Mouse (Mus musculus) spleen, adult 2 months (tissue): ENCODE results near the gene Gm42878. TPM values are rescaled to one million over a fixed set of nuclear protein-coding genes. Genes with fewer than 3 reads are reported as not detected.

Source experiments
- DNase-seq, 2 experiments: peaks; one replicate each; pipeline versions ENCODE4 v3.0.0 to v3.0.0-alpha.2; 2012 to 2021; ENCODE audit warnings: low spot score in 2 of 2, low read depth in 1 of 2
- H3K27ac ChIP-seq: fragments of 200-500 bp; 2 replicates; pipeline ENCODE4 v1.5.1; 2012; ENCODE audit warnings: low read length, inconsistent platforms; ENCODE audit not compliant: insufficient read depth
- H3K27me3 ChIP-seq: fragments of 200-500 bp; 2 replicates; pipeline ENCODE4 v1.6.1; 2012; ENCODE audit warnings: mild to moderate bottlenecking, moderate library complexity, low read length, inconsistent platforms; ENCODE audit not compliant: control insufficient read depth, insufficient read depth
- H3K36me3 ChIP-seq: fragments of 200-500 bp; 2 replicates; pipeline ENCODE4 v1.6.1; 2012; ENCODE audit warnings: mild to moderate bottlenecking, low read length, inconsistent platforms; ENCODE audit not compliant: control insufficient read depth, insufficient read depth
- H3K4me1 ChIP-seq: fragments of 200-500 bp; 2 replicates; pipeline ENCODE4 v1.6.1; 2011; ENCODE audit warnings: inconsistent platforms; ENCODE audit not compliant: control insufficient read depth, insufficient read depth, insufficient read length
- H3K4me3 ChIP-seq: fragments of 200-500 bp; 2 replicates; pipeline ENCODE4 v1.5.1; 2011; ENCODE audit warnings: mild to moderate bottlenecking, inconsistent platforms; ENCODE audit not compliant: insufficient read depth, insufficient read length; ENCODE audit errors: extremely low read depth
- CTCF ChIP-seq: fragments of 200-500 bp; IDR thresholded peaks from 2 replicates; pipeline ENCODE4 v1.5.1; 2011; ENCODE audit warnings: mild to moderate bottlenecking, inconsistent platforms; ENCODE audit not compliant: insufficient read depth, insufficient read length, insufficient replicate concordance; ENCODE audit errors: extremely low read depth
- POLR2A ChIP-seq: fragments of 200-500 bp; IDR thresholded peaks from 2 replicates; pipeline ENCODE4 v1.6.1; 2011; ENCODE audit warnings: low read depth, low read length, inconsistent platforms
- WGBS: fragments of 180-500 bp; shearing (Covaris S2); methylation state at CpG from one replicate; pipeline ENCODE4 v1.1.7; 2018; 5-methylcytosine and 5-hydroxymethylcytosine counted together
- polyA plus RNA-seq: library from polyadenylated mRNA; depleted of rRNA; stranded (reverse); fragments of >200 nt; gene quantifications from 2 replicates; pipeline ENCODE4 v1.2.3, GENCODE M21; 2012

Gm42878 gene
- polyA plus RNA-seq, 1 experiment: not detected

DNA sequence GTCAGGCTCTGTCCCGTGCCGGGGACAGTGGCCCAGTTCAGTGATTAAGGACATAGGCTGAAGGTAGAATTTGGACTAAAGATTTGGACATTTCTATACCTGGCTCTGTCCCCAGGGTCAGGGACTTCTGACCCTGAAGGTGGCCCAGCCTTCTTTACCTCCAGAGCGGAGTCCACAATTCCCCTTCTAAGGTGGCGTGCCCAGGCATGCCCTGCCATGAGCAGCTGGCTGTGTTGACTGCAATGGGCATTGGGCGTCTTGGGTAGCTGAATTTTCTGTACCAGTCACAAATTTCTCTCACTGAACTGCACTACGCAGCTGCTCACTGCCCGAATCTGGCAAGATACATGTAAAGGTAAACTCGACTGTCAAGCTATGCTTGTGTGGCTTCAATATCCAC is 36.7 kb upstream of the Gm42878 start:
- no peak overlapping the region for H3K4me3 ChIP-seq
- WGBS: 91% methylated on average over 8 of the region's 8 CpGs
- H3K4me1 ChIP-seq: peaks cover 12% of the 10 kb centered on the region; the same call in 1 of the 2 replicates
- peaks cover 12% of the 10 kb centered on the region for H3K36me3 ChIP-seq
- no peak overlapping the region for H3K27ac ChIP-seq
- DNase-seq: no peak
- H3K27me3 ChIP-seq: no peaks in the 10 kb centered on the region
- TF ChIP-seq POLR2A: no peak
- no peak for TF ChIP-seq CTCF

DNA sequence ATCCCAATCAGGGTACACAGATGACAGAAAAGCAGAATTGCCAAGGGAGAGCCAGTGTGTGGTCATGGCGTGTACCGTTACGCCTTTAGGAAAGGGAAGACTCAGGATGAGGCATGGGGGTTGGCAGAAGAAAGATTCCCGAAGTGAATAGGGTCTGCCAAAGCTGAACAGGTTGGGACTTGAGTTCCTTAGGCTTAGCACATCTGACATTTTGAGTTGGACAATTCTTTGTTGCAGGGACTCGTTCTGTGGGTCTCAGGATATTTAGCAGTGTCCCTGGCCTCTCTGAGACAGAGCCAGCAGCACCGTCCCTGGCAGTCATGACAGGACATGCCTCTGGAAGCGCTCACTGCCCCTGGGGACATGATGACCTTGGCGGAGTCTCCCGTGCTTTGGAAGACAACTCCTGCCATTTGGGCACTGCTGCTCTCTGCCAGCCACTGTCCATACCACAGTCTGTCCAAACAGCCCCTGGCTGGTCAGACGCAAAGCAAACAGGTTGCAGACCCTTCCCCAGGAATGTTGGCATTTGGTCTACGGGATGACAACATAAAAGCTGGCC is 31.7 kb upstream of the Gm42878 start:
- Histone ChIP-seq H3K27ac (no peak overlapping the region), H3K36me3 (peaks cover 45% of the 10 kb centered on the region), H3K4me1 (no peaks in the 10 kb centered on the region), H3K4me3 (no peak overlapping the region), H3K27me3 (no peaks in the 10 kb centered on the region)
- 95% methylated on average over 11 of the region's 11 CpGs for WGBS
- no peak for DNase-seq
- TF ChIP-seq POLR2A: no peak
- no peak for TF ChIP-seq CTCF

GRCm38 (mm10) chr5:121575867-121576266 is 30.6 kb upstream of the Gm42878 start:
- Histone ChIP-seq H3K27ac (no peak overlapping the region), H3K4me3 (no peak overlapping the region), H3K36me3 (peaks cover 55% of the 10 kb centered on the region), H3K27me3 (no peaks in the 10 kb centered on the region), H3K4me1 (no peaks in the 10 kb centered on the region)
- TF ChIP-seq CTCF: no peak
- no peak for TF ChIP-seq POLR2A
- 96% methylated on average over 11 of the region's 11 CpGs for WGBS
- DNase-seq: no peak

DNA sequence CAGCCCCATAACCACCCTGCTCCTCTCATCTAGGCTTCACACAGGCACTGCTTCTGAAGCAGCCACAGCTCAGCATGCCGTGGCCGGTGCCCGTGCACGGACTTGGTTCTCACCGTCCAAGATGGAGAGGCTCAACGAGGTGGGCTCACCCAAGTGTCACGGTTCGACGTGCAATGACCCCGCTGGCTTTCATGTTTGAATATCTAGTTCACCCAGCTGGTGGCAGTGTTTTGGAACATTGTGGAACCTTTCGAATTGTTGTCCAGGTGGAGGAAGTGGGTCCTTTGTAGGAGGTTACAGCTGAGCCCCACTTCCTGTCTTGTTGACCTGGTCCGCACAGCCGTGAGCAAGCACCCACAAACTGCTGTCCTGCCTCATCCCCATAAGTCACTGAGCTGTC is 28.9 kb upstream of the Gm42878 start:
- H3K4me1 ChIP-seq: no peaks in the 10 kb centered on the region
- no peak overlapping the region for H3K27ac ChIP-seq
- H3K36me3 ChIP-seq: peaks cover 57% of the 10 kb centered on the region
- WGBS: 65% methylated on average over 13 of the region's 13 CpGs
- no peak overlapping the region for H3K4me3 ChIP-seq
- H3K27me3 ChIP-seq: no peaks in the 10 kb centered on the region
- TF ChIP-seq POLR2A (no peak), CTCF (no peak)
- peak in 1 of 2 experiments; percentile 35 for DNase-seq

GRCm38 (mm10) chr5:121570787-121571186 is 25.5 kb upstream of the Gm42878 start:
- no peaks in the 10 kb centered on the region for H3K27me3 ChIP-seq
- no peak for DNase-seq
- no peak for TF ChIP-seq CTCF
- no peak for TF ChIP-seq POLR2A
- H3K27ac ChIP-seq: no peak overlapping the region
- H3K36me3 ChIP-seq: peaks cover 47% of the 10 kb centered on the region
- H3K4me3 ChIP-seq: no peak overlapping the region
- H3K4me1 ChIP-seq: no peaks in the 10 kb centered on the region
- 93% methylated on average over 1 of the region's 1 CpGs for WGBS

DNA sequence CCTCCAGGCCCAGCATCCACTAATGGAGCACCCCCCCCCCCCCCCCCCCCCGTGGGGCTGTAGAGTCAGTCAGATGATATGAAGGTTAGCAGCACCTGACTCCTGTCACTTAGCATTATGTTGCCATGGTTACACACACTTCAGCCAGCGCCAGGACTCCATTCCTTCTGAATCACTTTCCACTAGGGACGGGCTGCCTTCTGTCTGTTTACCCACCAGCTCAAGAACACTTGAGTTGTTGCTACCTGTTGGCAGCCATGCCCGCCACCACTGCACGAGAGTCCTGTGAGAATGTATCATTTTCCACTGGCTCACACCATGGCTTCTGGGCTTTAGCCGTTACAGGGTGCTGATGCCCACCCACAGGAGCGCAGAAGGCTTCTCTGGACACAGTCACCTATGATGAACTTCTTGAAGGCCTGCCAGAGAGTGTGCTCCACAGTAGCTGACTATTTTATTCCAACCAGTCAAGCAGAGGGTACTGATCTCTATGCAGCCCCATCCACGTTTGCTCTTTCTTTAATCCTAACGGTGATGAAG is 24.7 kb upstream of the Gm42878 start:
- DNase-seq: no peak
- no peak overlapping the region for H3K27ac ChIP-seq
- no peaks in the 10 kb centered on the region for H3K27me3 ChIP-seq
- no peak for TF ChIP-seq POLR2A
- TF ChIP-seq CTCF: no peak
- peaks cover 41% of the 10 kb centered on the region for H3K36me3 ChIP-seq
- WGBS: 87% methylated on average over 9 of the region's 9 CpGs
- H3K4me3 ChIP-seq: no peak overlapping the region
- H3K4me1 ChIP-seq: no peaks in the 10 kb centered on the region

DNA sequence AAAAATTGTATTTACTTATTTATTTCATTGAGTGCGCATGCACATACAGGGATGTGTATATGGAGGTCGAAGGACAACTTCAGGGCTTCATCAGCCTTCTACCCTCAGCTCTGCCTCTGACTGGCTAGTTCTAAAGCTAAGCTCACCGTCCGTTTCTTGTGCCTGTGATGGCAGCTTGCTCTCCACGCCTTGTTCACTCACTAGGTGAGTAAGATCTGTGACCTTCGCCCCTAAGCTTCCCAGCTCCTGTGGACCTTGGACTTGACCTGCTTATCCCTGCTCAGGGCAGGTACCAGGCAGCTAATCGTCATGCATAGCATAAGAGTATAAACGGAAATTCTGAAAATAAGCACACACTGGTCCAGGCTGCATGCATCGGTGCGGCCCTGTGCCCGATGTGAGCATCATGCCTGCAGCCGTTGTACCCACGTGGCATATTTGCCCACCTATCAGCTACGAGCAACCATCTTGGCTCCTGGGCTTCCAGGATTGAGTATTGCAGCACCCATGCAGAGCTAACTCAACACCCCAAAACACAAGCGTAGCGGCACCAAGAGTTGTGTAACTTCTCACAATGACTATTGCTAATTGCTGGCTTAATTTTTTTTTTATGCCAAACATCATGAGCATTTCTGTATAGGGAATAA is 20.9 kb upstream of the Gm42878 start:
- WGBS: 91% methylated on average over 16 of the region's 16 CpGs

More for the DNA sequence above, 20.9 kb upstream of the Gm42878 start:
- H3K36me3 ChIP-seq: peaks cover 15% of the 10 kb centered on the region
- H3K4me1 ChIP-seq: no peaks in the 10 kb centered on the region; the same call in 1 of the 2 replicates
- DNase-seq: no peak
- H3K27ac ChIP-seq: no peak overlapping the region
- H3K27me3 ChIP-seq: no peaks in the 10 kb centered on the region
- no peak overlapping the region for H3K4me3 ChIP-seq
- TF ChIP-seq CTCF (no peak), POLR2A (no peak)
